Mouse (Mus musculus) limb, embryonic 14.5 days (tissue): ENCODE results near the gene Rims3. TPM values are rescaled to one million over a fixed set of nuclear protein-coding genes. Genes with fewer than 3 reads are reported as not detected.

ENCODE experiments used
- ATAC-seq: fragments of 200-750 bp; cut with Nextera tagmentation; 2 replicates; pipeline ENCODE4 v1.8.0; 2017; ENCODE audit warnings: low read depth, moderate number of reproducible peaks, moderate TSS enrichment; ENCODE audit not compliant: low FRiP score
- DNase-seq: peaks from one replicate; pipeline ENCODE4 v3.0.0-alpha.2; 2015; ENCODE audit warnings: low spot score
- H3K27ac ChIP-seq: fragments of 300-500 bp; sonication (generic); replicated peaks from 2 replicates; pipeline ENCODE4 v1.5.1; 2014; ENCODE audit warnings: low read depth, mild to moderate bottlenecking, low read length, moderate library complexity, mixed read lengths
- H3K27me3 ChIP-seq: fragments of 300-500 bp; sonication (generic); 2 replicates; pipeline ENCODE4 v1.6.1; 2014; ENCODE audit warnings: low read length, mixed read lengths; ENCODE audit not compliant: control insufficient read depth, insufficient read depth
- H3K36me3 ChIP-seq: fragments of 300-500 bp; sonication (generic); 2 replicates; pipeline ENCODE4 v1.6.1; 2014; ENCODE audit warnings: mild to moderate bottlenecking, low read length, moderate library complexity, mixed read lengths; ENCODE audit not compliant: control insufficient read depth, insufficient read depth
- H3K4me1 ChIP-seq: fragments of 300-500 bp; sonication (generic); 2 replicates; pipeline ENCODE4 v1.6.1; 2014; ENCODE audit warnings: antibody characterized with exemption, low read length, mixed read lengths; ENCODE audit not compliant: control insufficient read depth, insufficient read depth
- H3K4me2 ChIP-seq: fragments of 300-500 bp; sonication (generic); replicated peaks from 2 replicates; pipeline ENCODE4 v1.6.1; 2014; ENCODE audit warnings: low read depth, mild to moderate bottlenecking, low read length, moderate library complexity; ENCODE audit not compliant: severe bottlenecking
- H3K4me3 ChIP-seq: fragments of 300-500 bp; sonication (generic); replicated peaks from 2 replicates; pipeline ENCODE4 v1.5.1; 2014; ENCODE audit warnings: low read length
- H3K9ac ChIP-seq: fragments of 300-500 bp; sonication (generic); 2 replicates; pipeline ENCODE4 v1.6.1; 2014; ENCODE audit warnings: mild to moderate bottlenecking, low read depth, low read length, moderate library complexity; ENCODE audit not compliant: severe bottlenecking
- H3K9me3 ChIP-seq: fragments of 300-500 bp; sonication (generic); 2 replicates; pipeline ENCODE4 v1.6.1; 2016; ENCODE audit warnings: low read length; ENCODE audit not compliant: control insufficient read depth
- POLR2A ChIP-seq: fragments of 200-500 bp; IDR thresholded peaks from 2 replicates; pipeline ENCODE4 v1.8.0; 2012; ENCODE audit warnings: inconsistent platforms, mild to moderate bottlenecking, moderate library complexity, borderline replicate concordance; ENCODE audit not compliant: insufficient read depth, insufficient read length; ENCODE audit errors: extremely low read depth
- WGBS: fragments of 180-500 bp; shearing (Covaris S2); extraction: QIAGEN DNeasy Blood & Tissue Kit; methylation state at CpG from one replicate; pipeline ENCODE4 v1.1.7; 2014; 5-methylcytosine and 5-hydroxymethylcytosine counted together
- microRNA-seq: library from miRNA; unstranded; fragments of <30 nt; microRNA quantifications from one replicate; pipeline ENCODE4, GENCODE M21; 2016
- polyA plus RNA-seq, 2 experiments: library from polyadenylated mRNA; depleted of rRNA in 1 of 2; stranded (reverse) in 1 of 2; unstranded in 1 of 2; fragments of >200 nt; fragmentation: Nextera tagmentation in 1 of 2; extraction: Ambion mirVana in 1 of 2; gene quantifications; 2 replicates each; pipeline versions ENCODE4 v1.2.1 to v1.2.3; 2012 to 2014

Rims3 gene
- polyA plus RNA-seq, 2 experiments, result 0.55 to 0.75 TPM

DNA sequence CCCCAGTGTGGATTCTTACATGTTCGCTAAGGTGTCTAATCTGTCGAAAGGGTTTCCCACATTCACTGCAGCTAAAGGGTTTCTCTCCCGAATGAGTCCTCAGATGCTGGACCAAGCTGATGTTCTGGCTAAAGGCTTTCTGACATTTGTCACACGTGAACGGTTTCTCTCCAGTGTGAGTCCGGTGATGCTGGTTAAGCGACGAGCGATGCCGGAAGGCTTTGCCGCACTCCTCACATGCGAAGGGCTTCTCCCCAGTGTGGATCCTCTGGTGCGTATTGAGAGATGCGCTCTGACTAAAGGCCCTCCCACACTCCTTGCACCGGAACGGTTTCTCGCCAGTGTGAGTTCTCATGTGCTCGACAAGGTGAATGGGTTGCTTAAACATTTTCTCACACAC, 76.1 kb downstream of the Rims3 start:
- TF ChIP-seq POLR2A, result no peak
- WGBS, result 95% methylated on average over 18 of the region's 18 CpGs

DNA sequence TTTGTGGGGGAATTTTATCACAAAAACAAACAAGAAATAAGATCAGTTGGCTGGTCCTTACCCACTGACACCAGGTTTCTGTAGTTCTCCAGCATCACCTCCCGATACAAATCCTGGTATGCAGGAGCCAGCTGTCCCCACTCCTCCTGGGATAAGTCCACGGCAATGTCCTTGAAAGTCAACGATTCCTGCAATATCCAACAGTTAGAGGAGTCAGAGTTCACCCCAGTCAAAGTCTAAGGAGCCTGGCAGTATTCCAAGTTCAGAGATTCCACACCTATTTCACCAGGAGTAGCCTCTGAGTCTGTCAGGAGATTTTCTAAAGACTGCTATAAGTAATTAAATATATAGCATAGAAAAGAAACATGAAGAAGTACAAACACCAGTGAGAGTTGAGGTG, 80.4 kb downstream of the Rims3 start:
- no peaks in the 10 kb centered on the region for H3K27me3 ChIP-seq
- no peak for DNase-seq
- H3K27ac ChIP-seq, result no peak overlapping the region
- TF ChIP-seq POLR2A, result no peak
- H3K4me1 ChIP-seq, result no peaks in the 10 kb centered on the region
- no peak overlapping the region for H3K4me2 ChIP-seq
- WGBS, result 86% methylated on average over 3 of the region's 3 CpGs
- H3K36me3 ChIP-seq, result peaks cover 4% of the 10 kb centered on the region; the same call in 1 of the 2 replicates
- H3K4me3 ChIP-seq, result no peak overlapping the region
- H3K9ac ChIP-seq, result no peak overlapping the region
- H3K9me3 ChIP-seq, result 0 out of 2 replicates have a peak, but pooled peaks cover 6% of the 10 kb centered on the region
- ATAC-seq, result no peak

More for the DNA sequence above, 76.1 kb downstream of the Rims3 start:
- no peak overlapping the region for H3K4me3 ChIP-seq
- H3K27ac ChIP-seq, result no peak overlapping the region
- no peaks in the 10 kb centered on the region for H3K4me1 ChIP-seq
- no peak for ATAC-seq
- DNase-seq, result no peak
- H3K27me3 ChIP-seq, result no peaks in the 10 kb centered on the region
- 0 out of 2 replicates have a peak, but pooled peaks cover 6% of the 10 kb centered on the region for H3K9me3 ChIP-seq
- H3K9ac ChIP-seq, result no peak overlapping the region
- peaks cover 4% of the 10 kb centered on the region; the same call in 1 of the 2 replicates for H3K36me3 ChIP-seq
- H3K4me2 ChIP-seq, result no peak overlapping the region

Small RNA genes lying within 50 kb of the gene (microRNA-seq; reads per million reads assigned to microRNA genes)
- not detected for gene Gm23936

Other genes starting within 250 kb of the Rims3 start
- 2.7 and 3.4 TPM in 2 replicates for gene Cited4, start 188.2 kb upstream of the Rims3 start, polyA plus RNA-seq (2012; rRNA removed)
- gene Cited4, start 188.2 kb upstream of the Rims3 start, polyA plus RNA-seq (2014; fragmentation: Nextera tagmentation; extraction: Ambion mirVana), result 3.9 and 4.1 TPM in 2 replicates
- gene Kcnq4, start 106.2 kb upstream of the Rims3 start, polyA plus RNA-seq (2012; rRNA removed), result 8.5 and 9.9 TPM in 2 replicates
- 4.0 and 4.3 TPM in 2 replicates for gene Kcnq4, start 106.2 kb upstream of the Rims3 start, polyA plus RNA-seq (2014; fragmentation: Nextera tagmentation; extraction: Ambion mirVana)
- 170 and 245 TPM in 2 replicates for gene Nfyc, start 23.2 kb upstream of the Rims3 start, polyA plus RNA-seq (2012; rRNA removed)
- gene Nfyc, start 23.2 kb upstream of the Rims3 start, polyA plus RNA-seq (2014; fragmentation: Nextera tagmentation; extraction: Ambion mirVana), result 108 and 112 TPM in 2 replicates
- gene Exo5, start 70.2 kb downstream of the Rims3 start, polyA plus RNA-seq (2012; rRNA removed), result 19.5 and 25.4 TPM in 2 replicates
- 24.8 and 25.2 TPM in 2 replicates for gene Exo5, start 70.2 kb downstream of the Rims3 start, polyA plus RNA-seq (2014; fragmentation: Nextera tagmentation; extraction: Ambion mirVana)
- 5.5 and 6.0 TPM in 2 replicates for gene Zfp69, start 96.9 kb downstream of the Rims3 start, polyA plus RNA-seq (2012; rRNA removed)
- gene Zfp69, start 96.9 kb downstream of the Rims3 start, polyA plus RNA-seq (2014; fragmentation: Nextera tagmentation; extraction: Ambion mirVana), result 7.5 and 8.7 TPM in 2 replicates
- 19.8 and 21.7 TPM in 2 replicates for gene Smap2, start 162.4 kb downstream of the Rims3 start, polyA plus RNA-seq (2012; rRNA removed)
- 17.3 and 19.7 TPM in 2 replicates for gene Smap2, start 162.4 kb downstream of the Rims3 start, polyA plus RNA-seq (2014; fragmentation: Nextera tagmentation; extraction: Ambion mirVana)
- gene Col9a2, start 184.6 kb downstream of the Rims3 start, polyA plus RNA-seq (2012; rRNA removed), result 248 and 256 TPM in 2 replicates
- gene Col9a2, start 184.6 kb downstream of the Rims3 start, polyA plus RNA-seq (2014; fragmentation: Nextera tagmentation; extraction: Ambion mirVana), result 83.8 and 87.5 TPM in 2 replicates
- 19.0 TPM in 2 replicates for gene Zmpste24, start 243.4 kb downstream of the Rims3 start, polyA plus RNA-seq (2012; rRNA removed)
- gene Zmpste24, start 243.4 kb downstream of the Rims3 start, polyA plus RNA-seq (2014; fragmentation: Nextera tagmentation; extraction: Ambion mirVana), result 19.0 and 22.6 TPM in 2 replicates